Mouse (Mus musculus) heart, embryonic 15.5 days (tissue): Measurements from ENCODE around the gene Gm11214. TPM values are rescaled to one million over a fixed set of nuclear protein-coding genes. Genes with fewer than 3 reads are reported as not detected.

Source experiments
- polyA plus RNA-seq: library from polyadenylated mRNA; unstranded; fragments of >200 nt; fragmentation: Nextera tagmentation; extraction: Ambion mirVana; gene quantifications from 2 replicates; pipeline ENCODE4 v1.2.1, GENCODE M21; 2015

Gm11214 gene
- polyA plus RNA-seq, 1 experiment from 2014 or later: not detected

Other genes with a start within 250 kb of the Gm11214 start
- gene Whrn, start 167.4 kb downstream of the Gm11214 start, polyA plus RNA-seq: 1.9 and 2.6 TPM in 2 replicates
- gene Atp6v1g1, start 118.6 kb downstream of the Gm11214 start, polyA plus RNA-seq: 214 and 229 TPM in 2 replicates
- gene Tmem268, start 104.6 kb downstream of the Gm11214 start, polyA plus RNA-seq: 4.4 and 5.6 TPM in 2 replicates
- gene Gm11213, start 58.1 kb downstream of the Gm11214 start, polyA plus RNA-seq: not detected in 2 replicates
- not detected in 2 replicates for gene Tex48, start 41.0 kb downstream of the Gm11214 start, polyA plus RNA-seq
- 0.06 and 0.14 TPM in 2 replicates for gene Tnfsf15, start 81.7 kb upstream of the Gm11214 start, polyA plus RNA-seq
- gene Tnfsf8, start 198.0 kb upstream of the Gm11214 start, polyA plus RNA-seq: 0.06 and 0.20 TPM in 2 replicates